Mouse (Mus musculus): ENCODE results near the gene Asnsd1. TPM values are rescaled to one million over a fixed set of nuclear protein-coding genes. Genes with fewer than 3 reads are reported as not detected.
"Not testable (repeated sequence)": the region's sequence is repeated elsewhere in the genome, so short reads cannot be mapped to it uniquely, and the experiment has no call there.

Asnsd1 gene
- total RNA-seq (2017): 79.6 and 102 TPM in 2 replicates

GRCm38 (mm10) chr1:53352327-53353261 lies at the start of gene Asnsd1, which contains the start of the genes Asdurf and Gm28551:
Asnsd1 (minus strand) TSS chr1:53352752.
Asdurf (minus strand) TSS chr1:53352619.
Gm28551 (minus strand) TSS chr1:53352667.
- ATAC-seq (replicated peaks in 1 of 2; ENCODE audit: insufficient read depth in 1 of 2, low FRiP score in 2 of 2, low TSS enrichment in 1 of 2, low read depth in 1 of 2, poor library complexity in 2 of 2, severe bottlenecking in 2 of 2): peak; percentile 100

GRCm38 (mm10) chr1:53393936-53394760 lies 41.6 kb upstream of the Asnsd1 start:
- ATAC-seq (replicated peaks in 1 of 2; ENCODE audit: insufficient read depth in 1 of 2, low FRiP score in 2 of 2, low TSS enrichment in 1 of 2, low read depth in 1 of 2, poor library complexity in 2 of 2, severe bottlenecking in 2 of 2): not testable (repeated sequence)

DNA sequence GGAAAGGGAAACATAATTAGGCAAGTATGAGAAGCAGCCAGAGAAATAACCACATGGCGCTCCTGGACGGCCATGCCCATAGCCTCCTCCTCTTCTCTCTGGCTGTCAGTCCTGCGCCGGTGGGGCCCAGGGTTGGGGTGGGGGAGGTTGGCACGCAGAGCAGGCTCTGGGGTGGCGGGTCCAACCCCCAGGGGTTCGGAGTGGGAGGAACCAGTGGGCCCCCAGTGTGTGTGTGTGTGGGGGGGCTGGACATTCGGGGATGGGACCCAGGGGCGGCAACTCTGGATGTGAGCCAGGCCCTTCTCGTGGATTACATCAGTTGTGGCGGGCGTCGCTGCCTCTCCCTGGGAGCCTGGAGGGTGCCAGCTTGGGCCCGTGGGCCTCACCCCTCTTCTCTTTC lies 36.2 kb upstream of the Asnsd1 start:
- ATAC-seq (replicated peaks in 1 of 2; ENCODE audit: insufficient read depth in 1 of 2, low FRiP score in 2 of 2, low TSS enrichment in 1 of 2, low read depth in 1 of 2, poor library complexity in 2 of 2, severe bottlenecking in 2 of 2): no peak

DNA sequence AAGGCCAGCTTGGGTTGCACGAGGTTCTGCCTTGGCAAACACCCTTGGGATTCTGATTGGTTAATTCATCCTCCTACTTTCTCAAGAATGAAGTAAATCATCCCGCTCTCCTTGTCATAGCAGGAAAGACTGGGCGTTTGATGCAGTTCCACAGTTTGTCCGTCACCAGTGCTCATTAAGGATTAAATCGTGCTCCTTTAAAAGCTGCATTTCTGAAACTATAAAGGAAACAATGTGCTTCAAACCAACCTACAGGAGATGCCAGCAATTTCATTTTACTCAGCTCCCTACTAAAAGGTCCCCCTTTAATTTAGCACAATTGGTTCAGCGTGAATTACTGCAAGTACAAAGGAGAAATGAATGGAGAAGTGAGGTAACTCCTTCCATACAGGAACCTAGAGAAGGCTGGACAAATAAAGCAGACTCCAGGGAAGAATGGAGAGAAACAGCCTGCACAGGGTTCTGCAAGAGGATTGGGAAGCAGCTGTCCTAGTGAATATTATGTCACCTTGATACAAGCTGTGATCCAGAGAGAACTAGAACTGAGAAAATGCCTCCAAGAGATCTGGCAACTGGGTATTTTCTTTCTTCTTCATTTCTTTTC lies 31.6 kb upstream of the Asnsd1 start:
- no peak for ATAC-seq (replicated peaks in 1 of 2; ENCODE audit: insufficient read depth in 1 of 2, low FRiP score in 2 of 2, low TSS enrichment in 1 of 2, low read depth in 1 of 2, poor library complexity in 2 of 2, severe bottlenecking in 2 of 2)

DNA sequence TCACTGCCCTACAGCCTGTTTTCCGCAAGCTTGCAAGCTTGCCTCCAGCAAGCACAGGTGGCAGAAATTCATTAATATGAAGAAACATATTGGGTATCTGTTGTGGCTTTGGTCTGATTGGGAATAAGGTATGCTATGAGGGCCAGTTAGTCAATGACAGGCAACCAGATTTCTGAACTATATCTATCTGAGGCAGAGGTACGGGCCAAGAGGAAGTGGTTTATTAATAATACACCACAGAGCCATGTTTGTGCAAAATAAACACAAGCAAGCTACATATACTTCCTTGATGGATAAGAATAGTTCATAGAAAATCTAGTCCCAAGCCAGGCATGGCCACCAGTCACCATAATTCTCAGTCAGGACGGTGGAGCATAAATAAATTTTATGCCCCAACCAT lies 25.2 kb upstream of the Asnsd1 start:
- no peak for ATAC-seq (replicated peaks in 1 of 2; ENCODE audit: insufficient read depth in 1 of 2, low FRiP score in 2 of 2, low TSS enrichment in 1 of 2, low read depth in 1 of 2, poor library complexity in 2 of 2, severe bottlenecking in 2 of 2)

- ATAC-seq (replicated peaks in 1 of 2; ENCODE audit: insufficient read depth in 1 of 2, low FRiP score in 2 of 2, low TSS enrichment in 1 of 2, low read depth in 1 of 2, poor library complexity in 2 of 2, severe bottlenecking in 2 of 2): not testable (repeated sequence)
Observed at GRCm38 (mm10) chr1:53375965-53376364, 23.4 kb upstream of the Asnsd1 start.

DNA sequence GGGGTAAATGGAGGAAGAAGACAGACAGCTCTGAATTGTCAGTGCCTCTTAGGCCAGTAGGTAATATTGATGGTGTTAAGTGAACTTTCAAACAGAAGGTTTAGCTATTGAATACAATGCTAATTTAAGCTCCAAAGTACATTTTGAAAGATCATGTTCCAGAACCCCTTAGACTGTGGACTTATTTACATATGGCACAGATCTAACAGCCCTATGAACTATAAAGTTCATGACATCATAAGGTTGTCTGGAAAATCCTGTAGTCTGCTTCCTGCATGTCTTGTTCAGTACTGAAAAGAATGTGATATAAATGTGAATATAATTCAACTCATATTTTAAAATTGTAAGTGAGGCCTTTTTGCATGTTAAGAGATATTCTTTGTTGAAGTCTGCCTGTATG lies 6.4 kb upstream of the Asnsd1 start:
- no peak for ATAC-seq (replicated peaks in 1 of 2; ENCODE audit: insufficient read depth in 1 of 2, low FRiP score in 2 of 2, low TSS enrichment in 1 of 2, low read depth in 1 of 2, poor library complexity in 2 of 2, severe bottlenecking in 2 of 2)

GRCm38 (mm10) chr1:53341071-53341470 lies 11.5 kb downstream of the Asnsd1 start:
- peak in 1 of 2 experiments; percentile 72; a peak in 2 of 4 replicates for ATAC-seq (replicated peaks in 1 of 2; ENCODE audit: insufficient read depth in 1 of 2, low FRiP score in 2 of 2, low TSS enrichment in 1 of 2, low read depth in 1 of 2, poor library complexity in 2 of 2, severe bottlenecking in 2 of 2)

DNA sequence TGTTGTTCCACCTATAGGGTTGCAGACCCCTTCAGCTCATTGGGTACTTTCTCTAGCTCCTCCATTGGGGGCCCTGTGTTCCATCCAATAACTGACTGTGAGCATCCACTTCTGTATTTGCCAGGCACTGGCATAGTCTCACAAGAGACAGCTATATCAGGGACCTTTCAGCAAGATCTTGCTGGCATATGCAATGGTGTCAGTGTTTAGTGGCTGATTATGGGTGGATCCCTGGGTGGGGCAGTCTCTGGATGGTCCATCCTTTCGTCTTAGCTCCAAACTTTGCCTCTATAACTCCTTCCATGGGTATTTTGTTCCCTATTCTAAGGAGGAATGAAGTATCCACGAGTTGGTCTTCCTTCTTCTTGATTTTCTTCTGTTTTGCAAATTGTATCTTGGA lies 15.1 kb downstream of the Asnsd1 start:
- not testable (repeated sequence) for ATAC-seq (replicated peaks in 1 of 2; ENCODE audit: insufficient read depth in 1 of 2, low FRiP score in 2 of 2, low TSS enrichment in 1 of 2, low read depth in 1 of 2, poor library complexity in 2 of 2, severe bottlenecking in 2 of 2)

GRCm38 (mm10) chr1:53335465-53335864 lies 17.1 kb downstream of the Asnsd1 start:
- no peak for ATAC-seq (replicated peaks in 1 of 2; ENCODE audit: insufficient read depth in 1 of 2, low FRiP score in 2 of 2, low TSS enrichment in 1 of 2, low read depth in 1 of 2, poor library complexity in 2 of 2, severe bottlenecking in 2 of 2)

GRCm38 (mm10) chr1:53333527-53333926 lies 19.0 kb downstream of the Asnsd1 start:
- not testable (repeated sequence) for ATAC-seq (replicated peaks in 1 of 2; ENCODE audit: insufficient read depth in 1 of 2, low FRiP score in 2 of 2, low TSS enrichment in 1 of 2, low read depth in 1 of 2, poor library complexity in 2 of 2, severe bottlenecking in 2 of 2)

DNA sequence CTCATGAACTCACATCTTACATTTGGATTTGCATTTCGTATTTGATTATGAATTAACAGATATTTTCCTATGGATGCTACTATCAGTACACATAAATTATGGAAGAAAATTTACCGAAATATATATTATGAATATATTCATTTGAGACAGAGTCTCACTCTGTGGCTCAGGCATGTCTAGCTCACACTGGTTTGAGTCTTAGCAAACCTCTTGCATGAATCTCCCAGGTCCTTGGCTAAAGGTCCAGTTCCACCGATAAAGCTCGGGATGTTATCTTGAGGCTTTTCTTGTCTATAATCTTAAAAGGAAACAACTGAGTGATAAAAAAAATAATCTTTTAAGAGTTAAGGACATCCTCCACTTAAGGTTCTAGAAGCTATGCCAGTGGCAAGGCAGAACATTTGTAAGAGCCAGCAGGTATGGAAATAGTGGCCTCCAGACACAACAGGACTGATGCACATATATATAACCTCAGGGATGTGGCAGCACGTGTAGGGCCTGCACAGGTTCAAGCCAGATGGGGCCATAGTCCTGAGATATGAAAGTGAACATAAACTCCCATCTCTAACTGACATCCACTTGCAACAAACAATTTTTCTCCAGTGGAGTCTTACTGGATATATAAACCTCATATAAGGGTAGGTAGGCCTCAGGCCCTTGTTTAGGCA lies 27.6 kb downstream of the Asnsd1 start:
- no peak for ATAC-seq (replicated peaks in 1 of 2; ENCODE audit: insufficient read depth in 1 of 2, low FRiP score in 2 of 2, low TSS enrichment in 1 of 2, low read depth in 1 of 2, poor library complexity in 2 of 2, severe bottlenecking in 2 of 2)

DNA sequence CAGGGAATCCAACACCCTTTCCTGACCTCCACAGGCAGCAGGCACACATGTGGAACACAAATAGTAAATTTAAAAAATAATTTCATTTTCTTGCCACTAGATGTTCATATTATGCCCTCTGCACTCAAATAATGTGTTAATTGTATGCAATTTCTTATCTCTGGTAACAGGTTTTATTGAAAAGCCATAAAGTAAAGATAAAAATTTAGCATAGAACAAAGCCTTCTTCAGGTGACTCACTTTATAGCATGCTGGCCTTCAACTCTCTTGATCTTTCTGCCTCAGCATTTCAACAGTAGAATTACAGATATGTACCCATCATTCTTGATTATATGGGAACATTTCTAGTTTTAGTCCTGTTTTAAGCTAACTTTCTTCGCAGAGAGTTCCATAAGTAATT lies 28.3 kb downstream of the Asnsd1 start:
- no peak for ATAC-seq (replicated peaks in 1 of 2; ENCODE audit: insufficient read depth in 1 of 2, low FRiP score in 2 of 2, low TSS enrichment in 1 of 2, low read depth in 1 of 2, poor library complexity in 2 of 2, severe bottlenecking in 2 of 2)

GRCm38 (mm10) chr1:53323254-53323653 lies 29.3 kb downstream of the Asnsd1 start:
- no peak for ATAC-seq (replicated peaks in 1 of 2; ENCODE audit: insufficient read depth in 1 of 2, low FRiP score in 2 of 2, low TSS enrichment in 1 of 2, low read depth in 1 of 2, poor library complexity in 2 of 2, severe bottlenecking in 2 of 2)

- no peak for ATAC-seq (replicated peaks in 1 of 2; ENCODE audit: insufficient read depth in 1 of 2, low FRiP score in 2 of 2, low TSS enrichment in 1 of 2, low read depth in 1 of 2, poor library complexity in 2 of 2, severe bottlenecking in 2 of 2)
Observed at GRCm38 (mm10) chr1:53321662-53322344, 30.7 kb downstream of the Asnsd1 start.

- peak; percentile 97 for ATAC-seq (replicated peaks in 1 of 2; ENCODE audit: insufficient read depth in 1 of 2, low FRiP score in 2 of 2, low TSS enrichment in 1 of 2, low read depth in 1 of 2, poor library complexity in 2 of 2, severe bottlenecking in 2 of 2)
Observed at GRCm38 (mm10) chr1:53312989-53313967, 39.3 kb downstream of the Asnsd1 start, which contains the start of gene Osgepl1. Osgepl1 (plus strand) TSS chr1:53313624.
